Mouse (Mus musculus) embryonic facial prominence, embryonic 10.5 days (tissue): ENCODE data around the gene Gpd1. TPM values are rescaled to one million over a fixed set of nuclear protein-coding genes. Genes with fewer than 3 reads are reported as not detected.

ENCODE experiments used
- DNase-seq: peaks from one replicate; pipeline ENCODE4 v3.0.0-alpha.2; 2017; ENCODE audit warnings: low spot score
- H3K27ac ChIP-seq: fragments of 300-500 bp; sonication (generic); replicated peaks from 2 replicates; pipeline ENCODE4 v1.5.1; 2016; ENCODE audit warnings: mild to moderate bottlenecking
- H3K27me3 ChIP-seq: fragments of 300-500 bp; sonication (generic); replicated peaks from 2 replicates; pipeline ENCODE4 v1.6.1; 2016; ENCODE audit warnings: low read depth, mild to moderate bottlenecking; ENCODE audit not compliant: poor library complexity, severe bottlenecking
- H3K36me3 ChIP-seq: fragments of 300-500 bp; sonication (generic); replicated peaks from 2 replicates; pipeline ENCODE4 v1.6.1; 2016; ENCODE audit warnings: mild to moderate bottlenecking, moderate library complexity
- H3K4me1 ChIP-seq: fragments of 300-500 bp; sonication (generic); 2 replicates; pipeline ENCODE4 v1.6.1; 2016
- H3K4me3 ChIP-seq: fragments of 300-500 bp; sonication (generic); 2 replicates; pipeline ENCODE4 v1.5.1; 2016; ENCODE audit warnings: mild to moderate bottlenecking, moderate library complexity
- H3K9me3 ChIP-seq: fragments of 300-500 bp; sonication (generic); 2 replicates; pipeline ENCODE4 v1.6.1; 2016; ENCODE audit warnings: mild to moderate bottlenecking
- WGBS: fragments of 180-500 bp; shearing (Covaris S2); methylation state at CpG from one replicate; pipeline ENCODE4 v1.1.7; 2016; 5-methylcytosine and 5-hydroxymethylcytosine counted together
- polyA plus RNA-seq: library from polyadenylated mRNA; unstranded; fragments of >200 nt; fragmentation: Nextera tagmentation; extraction: Ambion mirVana; gene quantifications from 2 replicates; pipeline ENCODE4 v1.2.1, GENCODE M21; 2016

The Gpd1 gene
- polyA plus RNA-seq, 1 experiment from 2014 or later: 0.42 TPM

- H3K9me3 ChIP-seq: no peaks in the 10 kb centered on the region
- H3K4me3 ChIP-seq: peak overlapping the region; percentile 93
- peak overlapping the region; percentile 75 for H3K27ac ChIP-seq
- H3K36me3 ChIP-seq: peaks cover 53% of the 10 kb centered on the region
- DNase-seq: no peak
- H3K4me1 ChIP-seq: peaks cover 45% of the 10 kb centered on the region
- 63% methylated on average over 5 of the region's 5 CpGs for WGBS
- H3K27me3 ChIP-seq: peaks cover 10% of the 10 kb centered on the region; the same call in 1 of the 2 replicates
Observed at GRCm38 (mm10) chr15:99703676-99704040, 13.7 kb upstream of the Gpd1 start.

GRCm38 (mm10) chr15:99704041-99704681, 13.2 kb upstream of the Gpd1 start:
- Histone ChIP-seq H3K4me3 (peak overlapping the region; percentile 93), H3K36me3 (peaks cover 58% of the 10 kb centered on the region), H3K4me1 (peaks cover 41% of the 10 kb centered on the region), H3K9me3 (no peaks in the 10 kb centered on the region), H3K27me3 (0 out of 2 replicates have a peak, but pooled peaks cover 5% of the 10 kb centered on the region), H3K27ac (peak overlapping the region; percentile 75)
- 24% methylated on average over 23 of the region's 23 CpGs for WGBS
- no peak for DNase-seq

- no peak for DNase-seq
- Histone ChIP-seq H3K4me1 (peaks cover 41% of the 10 kb centered on the region), H3K27ac (peak overlapping the region; percentile 75), H3K27me3 (no peaks in the 10 kb centered on the region), H3K4me3 (peak overlapping the region; percentile 93), H3K9me3 (no peaks in the 10 kb centered on the region), H3K36me3 (peaks cover 66% of the 10 kb centered on the region)
- WGBS: 44% methylated on average over 7 of the region's 7 CpGs
Observed at GRCm38 (mm10) chr15:99704881-99705280, 12.4 kb upstream of the Gpd1 start.

GRCm38 (mm10) chr15:99705440-99706048, 11.8 kb upstream of the Gpd1 start, which contains the start of gene Gm17349:
Gene Gm17349, minus strand, starts transcription at chr15:99705490.
- Histone ChIP-seq H3K27ac (peak within 1 kb of the TSS; percentile 75), H3K4me1 (peaks cover 36% of the 10 kb centered on the region), H3K27me3 (no peaks in the 10 kb centered on the region), H3K9me3 (no peaks in the 10 kb centered on the region), H3K4me3 (peak within 1 kb of the TSS; percentile 93), H3K36me3 (peaks cover 72% of the 10 kb centered on the region)
- peak; percentile 71 for DNase-seq
- 61% methylated on average over 11 of the region's 11 CpGs for WGBS

GRCm38 (mm10) chr15:99708176-99708575, 9.1 kb upstream of the Gpd1 start:
- DNase-seq: no peak
- Histone ChIP-seq H3K27me3 (no peaks in the 10 kb centered on the region), H3K4me1 (peaks cover 29% of the 10 kb centered on the region), H3K36me3 (peaks cover 96% of the 10 kb centered on the region), H3K9me3 (no peaks in the 10 kb centered on the region), H3K27ac (no peak overlapping the region), H3K4me3 (no peak overlapping the region)
- 94% methylated on average over 13 of the region's 13 CpGs for WGBS

GRCm38 (mm10) chr15:99710221-99711190, 6.8 kb upstream of the Gpd1 start:
- H3K9me3 ChIP-seq: no peaks in the 10 kb centered on the region
- peaks cover 98% of the 10 kb centered on the region for H3K36me3 ChIP-seq
- DNase-seq: no peak
- H3K4me3 ChIP-seq: no peak overlapping the region
- WGBS: 94% methylated on average over 10 of the region's 10 CpGs
- H3K27me3 ChIP-seq: no peaks in the 10 kb centered on the region
- H3K27ac ChIP-seq: no peak overlapping the region
- H3K4me1 ChIP-seq: peaks cover 19% of the 10 kb centered on the region

- Histone ChIP-seq H3K4me1 (peaks cover 29% of the 10 kb centered on the region), H3K27ac (no peak overlapping the region), H3K4me3 (no peak overlapping the region), H3K27me3 (no peaks in the 10 kb centered on the region), H3K9me3 (no peaks in the 10 kb centered on the region), H3K36me3 (peaks cover 100% of the 10 kb centered on the region)
- 78% methylated on average over 3 of the region's 3 CpGs for WGBS
- DNase-seq: no peak
Observed at GRCm38 (mm10) chr15:99711491-99711890, 5.8 kb upstream of the Gpd1 start.

GRCm38 (mm10) chr15:99712666-99713559, 4.4 kb upstream of the Gpd1 start:
- Histone ChIP-seq H3K4me1 (peaks cover 35% of the 10 kb centered on the region), H3K27ac (no peak overlapping the region), H3K4me3 (no peak overlapping the region), H3K36me3 (peaks cover 99% of the 10 kb centered on the region), H3K27me3 (no peaks in the 10 kb centered on the region), H3K9me3 (no peaks in the 10 kb centered on the region)
- DNase-seq: no peak
- WGBS: 60% methylated on average over 13 of the region's 13 CpGs

- Histone ChIP-seq H3K27me3 (no peaks in the 10 kb centered on the region), H3K9me3 (no peaks in the 10 kb centered on the region), H3K4me1 (peaks cover 35% of the 10 kb centered on the region), H3K36me3 (peaks cover 99% of the 10 kb centered on the region), H3K4me3 (no peak overlapping the region), H3K27ac (no peak overlapping the region)
- no peak for DNase-seq
- WGBS: 82% methylated on average over 3 of the region's 3 CpGs
Observed at GRCm38 (mm10) chr15:99713569-99713968, 3.7 kb upstream of the Gpd1 start.

GRCm38 (mm10) chr15:99714206-99714605, 3.1 kb upstream of the Gpd1 start:
- no peak for DNase-seq
- no peaks in the 10 kb centered on the region for H3K27me3 ChIP-seq
- no peaks in the 10 kb centered on the region for H3K9me3 ChIP-seq
- H3K27ac ChIP-seq: no peak overlapping the region
- peaks cover 35% of the 10 kb centered on the region for H3K4me1 ChIP-seq
- WGBS: 69% methylated on average over 4 of the region's 4 CpGs
- no peak overlapping the region for H3K4me3 ChIP-seq
- H3K36me3 ChIP-seq: peaks cover 99% of the 10 kb centered on the region

- no peak overlapping the region for H3K27ac ChIP-seq
- peaks cover 35% of the 10 kb centered on the region for H3K4me1 ChIP-seq
- DNase-seq: peak; percentile 82
- peaks cover 94% of the 10 kb centered on the region for H3K36me3 ChIP-seq
- no peaks in the 10 kb centered on the region for H3K27me3 ChIP-seq
- no peak overlapping the region for H3K4me3 ChIP-seq
- 55% methylated on average over 7 of the region's 7 CpGs for WGBS
- no peaks in the 10 kb centered on the region for H3K9me3 ChIP-seq
Observed at GRCm38 (mm10) chr15:99714858-99715257, 2.5 kb upstream of the Gpd1 start.
